Mouse (Mus musculus) midbrain, postnatal 0 days (tissue): ENCODE measurements at regions not wholly inside any gene's neighbourhood (a gene's known extent, or its start where the extent isn't known, plus 50 kb on each side); places are given as distances from the start of the nearest gene placed in this dataset.

Experiments
- ATAC-seq: fragments of 200-750 bp; cut with Nextera tagmentation; 2 replicates; pipeline ENCODE4 v1.8.0; 2017; ENCODE audit warnings: moderate number of reproducible peaks, mild to moderate bottlenecking, moderate TSS enrichment, moderate library complexity; ENCODE audit not compliant: low FRiP score
- DNase-seq: peaks from one replicate; pipeline ENCODE4 v3.0.0-alpha.2; 2015; ENCODE audit warnings: low spot score
- H3K27ac ChIP-seq: fragments of 300-500 bp; sonication (generic); 2 replicates; pipeline ENCODE4 v1.5.1; 2014; ENCODE audit warnings: low read depth, mild to moderate bottlenecking, low read length, mixed read lengths
- H3K27me3 ChIP-seq: fragments of 300-500 bp; sonication (generic); 2 replicates; pipeline ENCODE4 v1.6.1; 2014; ENCODE audit warnings: low read length, control low read depth, mixed read lengths; ENCODE audit not compliant: insufficient read depth
- H3K36me3 ChIP-seq: fragments of 300-500 bp; sonication (generic); 2 replicates; pipeline ENCODE4 v1.6.1; 2014; ENCODE audit warnings: low read length, control low read depth, mixed read lengths; ENCODE audit not compliant: insufficient read depth
- H3K4me1 ChIP-seq: fragments of 300-500 bp; sonication (generic); 2 replicates; pipeline ENCODE4 v1.6.1; 2014; ENCODE audit warnings: mild to moderate bottlenecking, control low read depth, antibody characterized with exemption, low read length, mixed read lengths; ENCODE audit not compliant: insufficient read depth
- H3K4me2 ChIP-seq: fragments of 300-500 bp; sonication (generic); 2 replicates; pipeline ENCODE4 v1.6.1; 2014; ENCODE audit warnings: low read depth, mild to moderate bottlenecking, low read length, mixed read lengths; ENCODE audit not compliant: poor library complexity, severe bottlenecking
- H3K4me3 ChIP-seq: fragments of 300-500 bp; sonication (generic); 2 replicates; pipeline ENCODE4 v1.5.1; 2014; ENCODE audit warnings: low read depth, mild to moderate bottlenecking, low read length, moderate library complexity
- H3K9ac ChIP-seq: fragments of 300-500 bp; sonication (generic); replicated peaks from 2 replicates; pipeline ENCODE4 v1.6.1; 2014; ENCODE audit warnings: mild to moderate bottlenecking, low read length, moderate library complexity, mixed read lengths; ENCODE audit not compliant: poor library complexity, severe bottlenecking
- H3K9me3 ChIP-seq: fragments of 300-500 bp; sonication (generic); 2 replicates; pipeline ENCODE4 v1.6.1; 2016; ENCODE audit warnings: low read length, control low read depth
- CTCF ChIP-seq: IDR thresholded peaks from 2 replicates; pipeline ENCODE4 v1.5.1; 2016; ENCODE audit warnings: antibody characterized with exemption, mild to moderate bottlenecking
- WGBS: fragments of 180-500 bp; shearing (Covaris S2); extraction: QIAGEN DNeasy Blood & Tissue Kit; methylation state at CpG from one replicate; pipeline ENCODE4 v1.1.7; 2014; 5-methylcytosine and 5-hydroxymethylcytosine counted together

GRCm38 (mm10) chr5:4267717-4268116 lies 75.5 kb downstream of the Mterf1b start:
- Histone ChIP-seq H3K4me2 (no peak overlapping the region), H3K27ac (no peak overlapping the region), H3K4me3 (no peak overlapping the region), H3K27me3 (no peaks in the 10 kb centered on the region), H3K9ac (no peak overlapping the region), H3K36me3 (no peaks in the 10 kb centered on the region), H3K4me1 (no peaks in the 10 kb centered on the region), H3K9me3 (no peaks in the 10 kb centered on the region)
- no peak for TF ChIP-seq CTCF
- WGBS, result 92% methylated on average over 2 of the region's 2 CpGs
- DNase-seq (no peak), ATAC-seq (no peak)

GRCm38 (mm10) chr5:4273001-4273400 lies 80.8 kb downstream of the Mterf1b start:
- DNase-seq, result peak; percentile 20
- 80% methylated on average over 5 of the region's 5 CpGs for WGBS
- no peak for TF ChIP-seq CTCF

GRCm38 (mm10) chr5:4303616-4304015 lies 111.4 kb downstream of the Mterf1b start:
- no peak overlapping the region for H3K4me3 ChIP-seq
- WGBS, result 13% methylated on average over 4 of the region's 4 CpGs
- H3K9me3 ChIP-seq, result no peaks in the 10 kb centered on the region
- DNase-seq, result no peak
- H3K27me3 ChIP-seq, result no peaks in the 10 kb centered on the region
- H3K4me2 ChIP-seq, result no peak overlapping the region
- TF ChIP-seq CTCF, result no peak
- H3K36me3 ChIP-seq, result no peaks in the 10 kb centered on the region
- no peak overlapping the region for H3K27ac ChIP-seq
- no peak overlapping the region for H3K9ac ChIP-seq
- H3K4me1 ChIP-seq, result peaks cover 3% of the 10 kb centered on the region; the same call in 1 of the 2 replicates
- no peak for ATAC-seq

More at GRCm38 (mm10) chr5:4273001-4273400, 80.8 kb downstream of the Mterf1b start:
- no peak overlapping the region for H3K4me3 ChIP-seq
- H3K36me3 ChIP-seq, result no peaks in the 10 kb centered on the region
- H3K9me3 ChIP-seq, result no peaks in the 10 kb centered on the region
- H3K9ac ChIP-seq, result no peak overlapping the region
- H3K4me1 ChIP-seq, result no peaks in the 10 kb centered on the region
- no peak for ATAC-seq
- H3K27ac ChIP-seq, result no peak overlapping the region
- no peaks in the 10 kb centered on the region for H3K27me3 ChIP-seq
- no peak overlapping the region for H3K4me2 ChIP-seq

GRCm38 (mm10) chr5:4304201-4304600 lies 112.0 kb downstream of the Mterf1b start:
- Histone ChIP-seq H3K4me2 (no peak overlapping the region), H3K4me3 (no peak overlapping the region), H3K9ac (no peak overlapping the region), H3K36me3 (no peaks in the 10 kb centered on the region), H3K4me1 (peaks cover 3% of the 10 kb centered on the region; the same call in 1 of the 2 replicates), H3K27ac (no peak overlapping the region), H3K27me3 (no peaks in the 10 kb centered on the region), H3K9me3 (no peaks in the 10 kb centered on the region)
- ATAC-seq (no peak), DNase-seq (no peak)
- no peak for TF ChIP-seq CTCF
- WGBS, result 57% methylated on average over 5 of the region's 5 CpGs

GRCm38 (mm10) chr5:4308514-4308913 lies 116.3 kb downstream of the Mterf1b start:
- Histone ChIP-seq H3K27me3 (no peaks in the 10 kb centered on the region), H3K36me3 (no peaks in the 10 kb centered on the region), H3K4me1 (peaks cover 2% of the 10 kb centered on the region; the same call in 1 of the 2 replicates), H3K4me2 (no peak overlapping the region), H3K27ac (no peak overlapping the region), H3K4me3 (no peak overlapping the region), H3K9me3 (no peaks in the 10 kb centered on the region), H3K9ac (no peak overlapping the region)
- TF ChIP-seq CTCF, result no peak
- 67% methylated on average over 5 of the region's 5 CpGs for WGBS
- DNase-seq (no peak), ATAC-seq (peak; percentile 70; the same call in 1 of the 2 replicates)

- H3K4me3 ChIP-seq, result no peak overlapping the region
- DNase-seq (no peak), ATAC-seq (no peak)
- no peak for TF ChIP-seq CTCF
- H3K27ac ChIP-seq, result no peak overlapping the region
- no peaks in the 10 kb centered on the region for H3K27me3 ChIP-seq
- 78% methylated on average over 4 of the region's 4 CpGs for WGBS
- no peak overlapping the region for H3K4me2 ChIP-seq
- H3K9me3 ChIP-seq, result no peaks in the 10 kb centered on the region
- no peaks in the 10 kb centered on the region for H3K36me3 ChIP-seq
- no peak overlapping the region for H3K9ac ChIP-seq
- no peaks in the 10 kb centered on the region for H3K4me1 ChIP-seq
Measured at GRCm38 (mm10) chr5:4311169-4311568, 119.0 kb downstream of the Mterf1b start.
